Mouse (Mus musculus) layer of hippocampus, postnatal 36 days (tissue): ENCODE data around the gene 4933403O08Rik. TPM values are rescaled to one million over a fixed set of nuclear protein-coding genes. Genes with fewer than 3 reads are reported as not detected.

Experiments
- DNase-seq, 2 experiments: peaks; one replicate each; pipeline ENCODE4 v3.0.0; 2022
- total RNA-seq, 2 experiments: library from RNA; stranded (reverse); gene quantifications; 2 replicates each; pipeline ENCODE4 v1.2.3; 2021

The 4933403O08Rik gene
- total RNA-seq = not detected

GRCm38 (mm10) chrX:112238749-112239148, at the start of gene 4933403O08Rik:
TSS of gene 4933403O08Rik (plus strand) at chrX:112239049.
- DNase-seq = no peak

GRCm38 (mm10) chrX:112242916-112243315, 4.1 kb downstream of the 4933403O08Rik start:
- DNase-seq = no peak

- no peak for DNase-seq
These were observed 16.7 kb downstream of the 4933403O08Rik start for GRCm38 (mm10) chrX:112255513-112255912.

- no peak for DNase-seq
These were observed 34.7 kb downstream of the 4933403O08Rik start for GRCm38 (mm10) chrX:112273550-112273949.

Other genes starting within 250 kb of the 4933403O08Rik start
- not detected for gene Tex16, start 228.0 kb upstream of the 4933403O08Rik start, total RNA-seq
- 1 to 10 TPM; 5.4 to 6.2 TPM for gene Apool, start 72.3 kb downstream of the 4933403O08Rik start, total RNA-seq
- not detected for gene Satl1, start 167.7 kb downstream of the 4933403O08Rik start, total RNA-seq